Mouse (Mus musculus) CH12.LX (cell line): ENCODE data around the gene Zkscan14. TPM values are rescaled to one million over a fixed set of nuclear protein-coding genes. Genes with fewer than 3 reads are reported as not detected.

Source experiments
- DNase-seq: peaks from one replicate; pipeline ENCODE4 v3.0.0-alpha.2; 2013; ENCODE audit errors: extremely low read depth
- H3K27ac ChIP-seq: 2 replicates; pipeline ENCODE4 v1.5.1; 2012; ENCODE audit warnings: low read depth, mild to moderate bottlenecking, control low read depth, moderate library complexity; ENCODE audit not compliant: insufficient read depth
- H3K27me3 ChIP-seq: replicated peaks from 2 replicates; pipeline ENCODE3; 2012; ENCODE audit warnings: inconsistent platforms
- H3K36me3 ChIP-seq, 2 experiments: replicated peaks in 1 of 2; 2 replicates each; pipeline versions ENCODE3 to v1.6.1; 2012; ENCODE audit warnings: inconsistent platforms in 1 of 2, low read length in 1 of 2, mild to moderate bottlenecking in 1 of 2, mixed read lengths in 1 of 2, moderate library complexity in 1 of 2; ENCODE audit not compliant: control insufficient read depth in 1 of 2, insufficient read depth in 1 of 2
- H3K4me1 ChIP-seq, 2 experiments: 2 replicates each; pipeline ENCODE4 v1.6.1; 2012; ENCODE audit warnings: inconsistent platforms in 1 of 2, moderate library complexity in 1 of 2; ENCODE audit not compliant: insufficient read depth in 2 of 2, control insufficient read depth in 1 of 2
- H3K4me2 ChIP-seq: 2 replicates; pipeline ENCODE4 v1.6.1; 2012; ENCODE audit warnings: low read depth, mild to moderate bottlenecking, control low read depth; ENCODE audit not compliant: poor library complexity, insufficient read depth, severe bottlenecking
- H3K4me3 ChIP-seq, 3 experiments: fragments of 150-350 bp in 1 of 3; sonication (generic) in 1 of 3; replicated peaks in 1 of 3; 2 replicates each; pipeline versions ENCODE3 to v1.5.1; 2011 to 2012; ENCODE audit warnings: low read depth in 2 of 3, low read length in 2 of 3, mild to moderate bottlenecking in 2 of 3, moderate library complexity in 2 of 3, control low read depth in 1 of 3, improper control_type of control experiment in 1 of 3, inconsistent platforms in 1 of 3, mixed read lengths in 1 of 3; ENCODE audit not compliant: poor library complexity in 1 of 3
- H3K79me2 ChIP-seq: replicated peaks from 2 replicates; pipeline ENCODE4 v1.6.1; 2012; ENCODE audit warnings: mild to moderate bottlenecking, moderate library complexity; ENCODE audit not compliant: control insufficient read depth, poor library complexity, insufficient read depth, severe bottlenecking; ENCODE audit errors: extremely low read depth
- H3K9ac ChIP-seq: 2 replicates; pipeline ENCODE4 v1.6.1; 2012; ENCODE audit warnings: low read depth, mild to moderate bottlenecking, control low read depth, moderate library complexity; ENCODE audit not compliant: insufficient read depth
- H3K9me3 ChIP-seq: replicated peaks from 2 replicates; pipeline ENCODE3; 2012; ENCODE audit warnings: low read length, inconsistent platforms, mixed read lengths
- BHLHE40 ChIP-seq: IDR thresholded peaks from 2 replicates; pipeline ENCODE4 v1.6.1; 2011; ENCODE audit warnings: mild to moderate bottlenecking, low read depth, low read length, improper control_type of control experiment
- CTCF ChIP-seq, 2 experiments: IDR thresholded peaks in 1 of 2; conservative IDR thresholded peaks in 1 of 2; 2 replicates each; pipeline ENCODE4 v1.5.1; 2011 to 2012; ENCODE audit warnings: low read depth in 2 of 2, low read length in 2 of 2, improper control_type of control experiment in 1 of 2, inconsistent platforms in 1 of 2, mild to moderate bottlenecking in 1 of 2, moderate library complexity in 1 of 2
- HCFC1 ChIP-seq: IDR thresholded peaks from 2 replicates; pipeline ENCODE4 v1.6.1; 2012; ENCODE audit warnings: low read depth, mild to moderate bottlenecking, inconsistent platforms, low read length, improper control_type of control experiment
- KAT2A ChIP-seq: IDR thresholded peaks from 2 replicates; pipeline ENCODE4 v1.6.1; 2012; ENCODE audit warnings: low read length, improper control_type of control experiment, inconsistent platforms; ENCODE audit not compliant: insufficient replicate concordance
- MAFK ChIP-seq: IDR thresholded peaks from 2 replicates; pipeline ENCODE4 v1.6.1; 2011; ENCODE audit warnings: low read length, improper control_type of control experiment; ENCODE audit not compliant: insufficient replicate concordance
- POLR2AphosphoS2 ChIP-seq: IDR thresholded peaks from 2 replicates; pipeline ENCODE4 v1.6.1; 2011; ENCODE audit warnings: low read depth, low read length, improper control_type of control experiment
- TCF12 ChIP-seq: IDR thresholded peaks from 2 replicates; pipeline ENCODE4 v1.6.1; 2014; ENCODE audit warnings: low read depth, mild to moderate bottlenecking, inconsistent platforms, low read length, improper control_type of control experiment
- USF1 ChIP-seq: IDR thresholded peaks from 2 replicates; pipeline ENCODE4 v1.6.1; 2014; ENCODE audit warnings: low read depth, mild to moderate bottlenecking, inconsistent platforms, low read length, improper control_type of control experiment
- USF2 ChIP-seq: conservative IDR thresholded peaks from 2 replicates; pipeline ENCODE4 v1.6.1; 2011; ENCODE audit warnings: low read depth, low read length, improper control_type of control experiment
- ZMIZ1 ChIP-seq: IDR thresholded peaks from 2 replicates; pipeline ENCODE4 v1.6.1; 2012; ENCODE audit warnings: low read depth, mild to moderate bottlenecking, inconsistent platforms, low read length, improper control_type of control experiment
- dilution Hi-C: fragments of 300-500 bp; cut with MboI; formaldehyde crosslinking; loops from 2 replicates; pipeline ENCODE4 v1.14.3; 2020; ENCODE audit warnings: low sequenced_read_pairs; ENCODE audit not compliant: extremely low pct_unique_long_range_greater_than_20kb, extremely low pct_ligation_motif_present
- in situ Hi-C: fragments of 300-500 bp; cut with MboI; formaldehyde crosslinking; loops from 3 replicates; pipeline ENCODE4 v1.14.3; 2019; ENCODE audit warnings: low sequenced_read_pairs, low pct_ligation_motif_present, low pct_unique_long_range_greater_than_20kb, mixed read lengths
- polyA plus RNA-seq: library from polyadenylated mRNA; unstranded; fragments of >175 nt; gene quantifications from 2 replicates; pipeline ENCODE4 v1.2.1, GENCODE M21; 2012; ENCODE audit warnings: low read depth; ENCODE audit not compliant: insufficient read length
- total RNA-seq, 2 experiments: library from RNA; depleted of rRNA; stranded (reverse); fragments of 300-350 nt in 1 of 2; fragments of >200 nt in 1 of 2; gene quantifications; 2 replicates each; pipeline ENCODE4 v1.2.3; 2012 to 2014

The Zkscan14 gene
- total and polyA plus RNA-seq, 3 experiments = 10.1 to 12.1 (median 10.7) TPM

DNA sequence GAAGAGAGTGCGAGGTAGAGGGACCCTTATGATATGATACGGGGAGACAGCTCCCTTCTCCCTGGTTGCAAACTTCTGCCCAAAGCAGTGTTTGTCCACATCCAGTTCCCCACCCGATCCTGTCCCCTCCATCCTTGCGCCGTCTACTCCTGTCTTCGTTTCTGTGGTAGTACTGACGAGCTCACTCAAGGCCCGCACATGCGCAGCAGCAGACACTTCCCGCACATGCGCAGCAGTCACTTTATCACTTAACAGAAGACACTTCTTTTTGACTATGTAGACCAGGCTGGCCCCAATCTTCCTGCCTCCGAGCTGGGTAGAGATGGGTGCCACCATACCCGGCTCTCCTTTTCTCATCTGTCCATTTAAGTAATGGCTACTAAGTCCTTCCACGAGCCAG lies 40.3 kb downstream of the Zkscan14 start:
- Histone ChIP-seq H3K4me1 (peaks cover 0 to 5% of the 10 kb centered on the region in 2 experiments; a peak in 2 of 4 replicates), H3K4me2 (no peak overlapping the region), H3K27me3 (no peaks in the 10 kb centered on the region), H3K27ac (no peak overlapping the region), H3K79me2 (peaks cover 9% of the 10 kb centered on the region), H3K9me3 (no peaks in the 10 kb centered on the region), H3K9ac (no peak overlapping the region), H3K4me3 (no peak overlapping the region), H3K36me3 (peaks cover 64 to 78% of the 10 kb centered on the region in 2 experiments)
- in situ Hi-C loops (no loop called here), dilution Hi-C loops (no loop called here)
- no peak for TF ChIP-seq CTCF (conservative IDR thresholded peaks at IDR 0.05 in 1 of 2, IDR thresholded peaks at IDR 0.05 in 1 of 2; ENCODE audit: low read depth in 2 of 2, low read length in 2 of 2)
- TF ChIP-seq MAFK = no peak
- no peak for DNase-seq

DNA sequence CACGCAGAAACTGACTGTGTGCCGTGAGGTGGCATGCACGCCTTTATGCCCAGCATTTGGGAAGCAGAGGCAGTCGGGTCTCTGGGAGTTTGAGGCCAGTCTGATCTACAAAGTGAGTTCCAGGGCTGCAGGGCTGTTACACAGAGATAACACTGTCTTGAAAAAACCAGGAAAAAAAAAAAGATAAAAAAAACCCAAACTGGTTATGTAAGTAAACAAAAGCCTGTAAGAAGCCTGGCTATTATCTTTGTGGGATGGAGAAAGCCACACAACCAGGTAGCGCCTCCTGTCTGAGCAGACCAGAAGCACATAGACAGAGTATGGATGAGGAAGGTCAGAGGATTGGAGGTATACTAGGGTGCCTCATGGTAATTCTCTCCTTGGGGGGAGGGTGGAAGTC lies 49.0 kb downstream of the Zkscan14 start:
- Histone ChIP-seq H3K4me1 (no peaks in the 10 kb centered on the region), H3K36me3 (peaks cover 69 to 92% of the 10 kb centered on the region in 2 experiments), H3K27ac (no peak overlapping the region), H3K4me3 (no peak overlapping the region), H3K79me2 (no peaks in the 10 kb centered on the region), H3K9me3 (no peaks in the 10 kb centered on the region), H3K9ac (no peak overlapping the region), H3K27me3 (no peaks in the 10 kb centered on the region), H3K4me2 (no peak overlapping the region)
- dilution Hi-C loops (no loop called here), in situ Hi-C loops (no loop called here)
- TF ChIP-seq USF2 = no peak
- TF ChIP-seq BHLHE40 = no peak
- TF ChIP-seq CTCF (conservative IDR thresholded peaks at IDR 0.05 in 1 of 2, IDR thresholded peaks at IDR 0.05 in 1 of 2; ENCODE audit: low read depth in 2 of 2, low read length in 2 of 2) = peak in 1 of 2 experiments; percentile 1; a peak in 1 of 4 replicates
- no peak for TF ChIP-seq KAT2A
- no peak for TF ChIP-seq TCF12
- TF ChIP-seq HCFC1 = no peak
- TF ChIP-seq ZMIZ1 = no peak
- DNase-seq = no peak

DNA sequence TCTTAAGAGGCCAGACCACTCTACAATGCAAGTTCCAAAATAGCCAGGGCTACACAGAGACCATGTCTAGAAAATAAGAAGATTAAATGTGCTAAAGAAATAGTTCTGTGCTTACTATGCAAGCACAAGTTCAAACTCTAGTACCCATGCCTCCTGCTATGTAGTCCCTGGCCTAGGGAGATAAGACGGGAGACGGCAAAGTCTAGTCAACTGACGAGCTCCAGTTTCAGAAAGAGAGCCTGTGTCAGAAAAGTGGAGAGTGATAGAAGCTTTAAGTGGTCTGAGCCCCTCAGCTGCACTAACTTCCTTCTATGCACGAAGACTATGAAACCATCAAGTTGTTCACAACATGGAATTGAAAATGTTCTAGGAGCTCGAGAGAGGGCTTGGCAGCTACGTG lies 52.4 kb downstream of the Zkscan14 start:
- Histone ChIP-seq H3K4me3 (no peak overlapping the region), H3K27ac (no peak overlapping the region), H3K4me1 (peaks cover 0 to 8% of the 10 kb centered on the region in 2 experiments; a peak in 1 of 4 replicates), H3K27me3 (no peaks in the 10 kb centered on the region), H3K4me2 (no peak overlapping the region), H3K36me3 (peaks cover 85 to 97% of the 10 kb centered on the region in 2 experiments), H3K79me2 (no peaks in the 10 kb centered on the region), H3K9ac (no peak overlapping the region), H3K9me3 (no peaks in the 10 kb centered on the region)
- in situ Hi-C loops (no loop called here), dilution Hi-C loops (no loop called here)
- no peak for DNase-seq
- TF ChIP-seq USF1 (no peak), POLR2AphosphoS2 (0 out of 2 replicates have a peak, but pooled peaks have one; percentile 60)
